Mouse (Mus musculus) testis, adult 2 months (tissue): ENCODE data around the gene Tbc1d25. TPM values are rescaled to one million over a fixed set of nuclear protein-coding genes. Genes with fewer than 3 reads are reported as not detected.
A peak's percentile ranks its signal among the peaks of the same experiment; 100 is the strongest.

Experiments
- H3K27ac ChIP-seq: fragments of 200-500 bp; 2 replicates; pipeline ENCODE4 v1.5.1; 2012; ENCODE audit warnings: low read depth, low read length; ENCODE audit not compliant: control insufficient read depth, insufficient read depth
- H3K27me3 ChIP-seq: fragments of 200-500 bp; 2 replicates; pipeline ENCODE4 v1.6.1; 2012; ENCODE audit warnings: mild to moderate bottlenecking, low read length, moderate library complexity; ENCODE audit not compliant: control insufficient read depth, insufficient read depth
- H3K36me3 ChIP-seq: fragments of 200-500 bp; 2 replicates; pipeline ENCODE4 v1.6.1; 2012; ENCODE audit warnings: mild to moderate bottlenecking, low read length; ENCODE audit not compliant: control insufficient read depth, insufficient read depth
- H3K4me1 ChIP-seq: fragments of 200-500 bp; 2 replicates; pipeline ENCODE4 v1.6.1; 2012; ENCODE audit warnings: low read length; ENCODE audit not compliant: control insufficient read depth, insufficient read depth
- H3K4me3 ChIP-seq: fragments of 200-500 bp; 2 replicates; pipeline ENCODE4 v1.5.1; 2012; ENCODE audit warnings: low read depth, mild to moderate bottlenecking, low read length, moderate library complexity, mixed read lengths; ENCODE audit not compliant: control insufficient read depth
- CTCF ChIP-seq: fragments of 200-500 bp; IDR thresholded peaks from 2 replicates; pipeline ENCODE4 v1.5.1; 2012; ENCODE audit warnings: low read depth, mild to moderate bottlenecking, inconsistent platforms, low read length, moderate library complexity; ENCODE audit not compliant: control insufficient read depth, insufficient read depth, insufficient replicate concordance
- POLR2A ChIP-seq: fragments of 200-500 bp; IDR thresholded peaks from 2 replicates; pipeline ENCODE4 v1.6.1; 2012; ENCODE audit warnings: low read depth, mild to moderate bottlenecking, inconsistent platforms, low read length, moderate library complexity; ENCODE audit not compliant: control insufficient read depth
- polyA plus RNA-seq: library from polyadenylated mRNA; depleted of rRNA; stranded (reverse); fragments of >200 nt; gene quantifications from 2 replicates; pipeline ENCODE4 v1.2.3, GENCODE M21; 2012

Gene Tbc1d25
- polyA plus RNA-seq, 1 experiment: 18.2 TPM

DNA sequence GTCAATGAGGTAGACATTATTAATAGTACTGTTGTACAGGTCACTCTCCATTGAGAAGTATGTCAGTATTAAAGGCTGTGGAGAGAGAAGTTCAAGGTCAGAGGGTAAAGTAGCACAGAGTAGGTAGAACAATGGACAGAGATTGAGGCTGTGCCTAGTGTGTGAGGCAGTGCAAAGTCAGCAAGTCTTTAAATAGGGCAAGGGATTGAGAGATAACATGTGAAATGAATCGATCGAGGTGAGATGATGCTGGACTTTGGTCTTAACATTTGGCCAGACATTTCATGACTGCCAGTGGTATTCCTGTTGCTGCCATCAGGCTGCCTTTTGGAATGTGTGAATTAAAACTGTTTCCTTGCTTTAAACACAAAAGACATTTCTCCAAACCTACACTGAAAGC is 2.9 kb upstream of the Tbc1d25 start:
- TF ChIP-seq CTCF (no peak), POLR2A (no peak)
- no peaks in the 10 kb centered on the region for H3K27me3 ChIP-seq

DNA sequence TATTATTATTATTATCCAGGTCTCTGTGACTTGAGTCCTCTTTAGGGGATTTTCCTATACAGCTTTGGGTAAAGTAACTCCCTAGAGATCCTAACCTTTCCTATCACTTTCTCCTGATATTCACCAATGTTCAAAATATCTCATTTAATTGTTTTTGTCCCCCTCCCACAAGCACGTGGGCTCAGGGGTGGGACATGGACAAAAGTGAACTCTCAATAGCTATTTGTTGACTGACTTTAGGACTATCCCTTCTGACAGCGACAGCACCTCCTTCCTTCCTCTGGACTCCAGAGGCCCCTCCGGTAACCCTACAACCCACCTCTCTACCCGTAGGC is 845 bp downstream of the Tbc1d25 start:
- H3K4me3 ChIP-seq: peak overlapping the region; percentile 94
- H3K27me3 ChIP-seq: no peaks in the 10 kb centered on the region
- no peaks in the 10 kb centered on the region for H3K36me3 ChIP-seq
- TF ChIP-seq CTCF (no peak), POLR2A (no peak)
- peak overlapping the region; percentile 96 for H3K27ac ChIP-seq
- H3K4me1 ChIP-seq: no peaks in the 10 kb centered on the region; the same call in none of the 2 replicates

More for the DNA sequence above, 2.9 kb upstream of the Tbc1d25 start:
- Histone ChIP-seq H3K36me3 (no peaks in the 10 kb centered on the region), H3K4me3 (no peak overlapping the region), H3K4me1 (no peaks in the 10 kb centered on the region; the same call in none of the 2 replicates), H3K27ac (no peak overlapping the region)

DNA sequence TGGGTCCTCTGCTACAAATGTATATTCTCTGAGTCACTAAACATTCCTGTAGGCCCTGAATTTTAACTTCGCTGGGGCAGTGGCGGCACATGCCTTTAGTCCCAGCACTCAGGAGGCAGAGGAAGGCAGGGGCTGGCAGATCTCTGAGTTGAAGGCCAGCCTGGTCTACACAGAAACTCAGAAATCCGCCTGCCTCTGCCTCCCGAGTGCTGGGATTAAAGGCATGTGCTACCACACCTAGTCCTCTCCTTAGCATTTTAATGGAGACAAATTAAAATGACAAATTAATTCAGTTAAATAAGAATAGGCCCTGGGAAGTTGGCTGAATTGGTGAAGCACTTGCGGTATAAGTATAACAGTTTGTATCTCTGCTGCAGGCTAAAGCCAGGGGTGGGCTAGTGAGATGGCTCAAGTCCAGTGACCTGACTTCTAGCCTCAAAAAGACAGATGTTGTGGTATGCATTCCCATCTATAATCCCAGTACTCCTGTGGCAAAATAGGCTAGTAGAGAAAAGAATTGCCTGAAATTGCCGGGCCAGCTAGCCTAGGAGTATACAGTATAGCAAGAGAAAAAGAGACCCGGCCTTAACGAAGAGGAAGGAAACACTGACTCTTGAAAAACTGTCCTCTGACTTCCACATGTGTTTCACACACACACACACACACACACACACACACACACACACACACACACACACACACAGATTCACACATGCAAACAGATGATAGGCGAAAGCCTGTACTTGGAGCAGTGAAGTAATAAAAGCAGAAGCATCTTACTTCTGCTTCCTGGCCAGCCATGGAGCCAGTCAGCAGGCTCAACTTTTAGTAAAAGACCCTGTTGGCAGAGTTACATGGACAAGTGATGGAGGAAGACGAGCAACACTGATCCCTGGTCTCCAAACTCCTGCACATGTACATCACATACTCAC is 8.0 kb downstream of the Tbc1d25 start:
- Histone ChIP-seq H3K4me3 (no peak overlapping the region), H3K36me3 (no peaks in the 10 kb centered on the region), H3K27me3 (no peaks in the 10 kb centered on the region), H3K27ac (0 out of 2 replicates have a peak overlapping the region, but pooled peaks have one; percentile 8), H3K4me1 (no peaks in the 10 kb centered on the region)
- no peak for TF ChIP-seq CTCF
- TF ChIP-seq POLR2A: no peak

DNA sequence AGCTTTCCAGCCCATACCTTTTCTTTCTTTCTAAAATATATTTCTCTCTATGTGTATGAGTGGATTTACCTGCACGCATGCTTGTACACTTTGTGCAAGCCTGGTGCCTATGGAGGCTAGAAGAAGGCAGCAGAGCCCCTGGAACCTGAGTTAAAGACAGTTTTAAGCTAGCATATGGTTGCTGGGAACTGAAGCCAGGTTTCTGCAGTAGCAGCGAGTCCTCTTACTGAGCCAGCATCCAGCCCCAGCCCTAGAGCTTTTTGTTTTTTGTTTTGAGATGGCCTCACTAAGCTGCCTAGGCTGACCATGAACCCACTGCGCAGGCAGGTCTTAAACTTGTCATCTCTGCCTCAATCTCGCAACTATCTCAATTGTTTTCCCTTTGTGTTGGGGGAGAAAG is 11.5 kb downstream of the Tbc1d25 start:
- no peaks in the 10 kb centered on the region for H3K36me3 ChIP-seq
- TF ChIP-seq POLR2A: no peak
- no peak for TF ChIP-seq CTCF
- H3K27ac ChIP-seq: no peak overlapping the region
- no peaks in the 10 kb centered on the region for H3K27me3 ChIP-seq
- no peak overlapping the region for H3K4me3 ChIP-seq
- H3K4me1 ChIP-seq: no peaks in the 10 kb centered on the region

DNA sequence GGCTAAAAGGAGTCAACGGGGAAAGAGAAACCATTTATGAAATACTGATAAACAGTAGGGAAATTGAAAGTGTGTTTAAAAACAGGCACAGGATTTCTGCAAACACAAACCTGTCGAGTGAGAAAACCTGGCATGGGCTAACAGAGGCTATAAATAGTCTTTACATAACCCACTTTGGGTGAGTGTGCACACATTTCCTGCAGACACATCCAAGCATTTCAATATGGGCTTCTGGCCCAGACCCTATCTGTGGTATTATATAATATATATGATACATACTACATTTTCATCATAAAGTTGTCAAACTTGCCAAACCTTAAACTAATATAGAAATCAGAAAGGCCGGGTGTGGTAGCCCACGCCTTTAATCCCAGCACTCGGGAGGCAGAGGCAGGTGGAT is 12.9 kb downstream of the Tbc1d25 start:
- no peaks in the 10 kb centered on the region for H3K27me3 ChIP-seq
- no peaks in the 10 kb centered on the region for H3K36me3 ChIP-seq
- H3K4me3 ChIP-seq: no peak overlapping the region
- H3K27ac ChIP-seq: no peak overlapping the region
- no peaks in the 10 kb centered on the region for H3K4me1 ChIP-seq
- TF ChIP-seq POLR2A (no peak), CTCF (no peak)

DNA sequence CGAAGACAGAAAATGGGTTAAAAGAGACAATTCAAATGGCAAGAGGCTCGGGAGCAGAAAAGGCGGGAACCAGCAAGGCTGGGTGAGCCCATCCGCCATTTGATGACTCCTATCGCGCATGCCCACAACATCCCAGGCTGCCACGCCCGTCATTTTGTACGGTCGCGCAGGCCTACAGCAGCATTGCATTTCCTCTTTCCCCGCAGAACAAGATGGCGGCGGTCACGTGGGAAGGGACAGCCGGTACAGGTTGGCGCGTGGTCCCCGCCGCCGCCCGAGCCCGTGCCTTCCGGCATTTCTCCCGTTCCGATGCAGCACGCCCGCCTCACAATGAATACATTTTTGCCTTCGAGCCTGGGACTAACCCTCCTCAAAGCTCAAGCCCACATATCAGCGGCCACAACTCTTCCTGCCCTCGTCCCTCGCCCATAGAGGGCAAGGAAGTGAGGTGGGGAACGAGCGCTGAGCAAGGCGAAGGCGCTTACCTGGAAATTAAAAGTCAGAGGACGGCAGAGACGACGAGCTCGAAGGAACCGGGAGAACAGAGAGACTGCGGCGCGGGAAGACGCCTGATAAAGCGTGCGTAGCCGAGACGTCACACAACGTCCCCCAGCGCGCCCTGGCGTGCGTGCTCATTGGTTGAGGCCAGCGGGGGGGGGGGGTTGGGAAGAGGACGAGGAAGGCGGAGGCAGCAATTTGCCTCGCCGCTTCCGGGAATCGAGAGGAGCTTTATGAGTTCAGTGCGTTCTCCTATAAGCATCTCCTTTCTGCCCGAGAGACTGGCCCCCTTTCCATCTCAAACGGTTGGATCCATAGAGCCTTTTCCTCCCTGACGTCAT is 30.6 kb downstream of the Tbc1d25 start, which contains the start of gene Rbm3:
Rbm3 (minus strand) TSS at position 728 of the 839 bp plus-strand sequence.
- Histone ChIP-seq H3K4me1 (peaks cover 4% of the 10 kb centered on the region), H3K27me3 (no peaks in the 10 kb centered on the region), H3K4me3 (peak within 1 kb of the TSS; percentile 98), H3K27ac (peak within 1 kb of the TSS; percentile 99), H3K36me3 (no peaks in the 10 kb centered on the region)
- TF ChIP-seq POLR2A (peak; percentile 76; the same call in 1 of the 2 replicates), CTCF (no peak)

DNA sequence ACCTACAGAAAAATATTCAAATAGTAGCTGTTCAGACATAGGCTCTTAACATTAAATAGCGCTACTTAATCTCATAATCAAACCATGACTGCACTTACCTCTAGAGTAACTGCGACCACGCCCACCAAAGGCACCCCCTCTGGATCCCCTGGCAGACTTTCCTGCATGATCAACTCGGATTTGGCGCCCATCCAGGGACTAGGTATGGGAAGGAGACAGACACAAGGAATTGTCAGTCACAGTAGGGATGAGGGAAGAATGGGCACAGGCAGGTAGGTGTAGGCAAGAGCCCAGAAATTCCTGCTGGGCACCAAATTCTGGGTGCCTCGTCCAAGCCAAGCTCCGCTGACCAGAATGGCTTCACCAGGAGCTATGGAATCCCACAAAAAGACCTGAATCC is 32.2 kb downstream of the Tbc1d25 start:
- peak overlapping the region; percentile 99; the same call in 1 of the 2 replicates for H3K27ac ChIP-seq
- H3K27me3 ChIP-seq: no peaks in the 10 kb centered on the region
- peak overlapping the region; percentile 98 for H3K4me3 ChIP-seq
- peaks cover 4% of the 10 kb centered on the region for H3K4me1 ChIP-seq
- TF ChIP-seq POLR2A (no peak), CTCF (no peak)
- H3K36me3 ChIP-seq: no peaks in the 10 kb centered on the region
